Mouse (Mus musculus) hematopoietic stem cell, adult 5-6 weeks (primary cell): ENCODE results near the gene Cox20. TPM values are rescaled to one million over a fixed set of nuclear protein-coding genes. Genes with fewer than 3 reads are reported as not detected.
"Not testable (repeated sequence)": the region's sequence is repeated elsewhere in the genome, so short reads cannot be mapped to it uniquely, and the experiment has no call there.

ENCODE experiments used
- ATAC-seq, 2 experiments: fragments of 125-278 bp in 1 of 2; replicated peaks in 1 of 2; 2 replicates each; pipeline ENCODE4 v1.8.0; 2016 to 2017; ENCODE audit warnings: inconsistent platforms in 2 of 2, mild to moderate bottlenecking in 2 of 2, moderate number of reproducible peaks in 2 of 2, low read depth in 1 of 2, moderate TSS enrichment in 1 of 2; ENCODE audit not compliant: low FRiP score in 2 of 2, poor library complexity in 2 of 2, severe bottlenecking in 2 of 2, insufficient read depth in 1 of 2, low TSS enrichment in 1 of 2
- total RNA-seq: library from RNA; stranded (forward); fragments of 172-1452, 232-1000 nt; gene quantifications from 2 replicates; pipeline ENCODE4 v1.2.3, GENCODE M21; 2017

Gene Cox20
- total RNA-seq, 1 experiment from 2014 or later: 199 TPM

- ATAC-seq: peak; percentile 63 to 71
Measured at GRCm38 (mm10) chr1:178337551-178338317, 18.8 kb downstream of the Cox20 start, which contains the start of gene Hnrnpu. Gene Hnrnpu (minus strand): TSS chr1:178337797.

- ATAC-seq: no peak
Measured at GRCm38 (mm10) chr1:178338318-178338641, 19.4 kb downstream of the Cox20 start.

DNA sequence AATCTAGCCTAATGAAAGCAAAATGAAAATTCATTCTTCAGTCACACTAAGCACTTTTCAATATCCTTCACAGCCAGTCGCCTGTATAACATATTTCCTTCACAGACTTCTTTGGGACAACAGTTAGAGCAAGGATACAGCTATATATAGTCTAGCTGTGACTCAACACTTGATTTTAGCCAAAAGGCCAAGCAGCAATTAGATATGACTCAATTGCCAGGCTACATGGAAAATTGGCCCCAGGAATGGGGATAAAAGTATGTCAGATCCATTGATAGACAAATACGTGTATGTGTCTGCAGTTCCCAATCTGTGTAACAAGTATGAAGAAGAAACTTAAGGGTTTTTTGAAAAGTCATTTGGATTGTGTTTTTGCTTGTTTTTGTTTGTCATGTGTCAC is 21.3 kb downstream of the Cox20 start:
- no peak for ATAC-seq

DNA sequence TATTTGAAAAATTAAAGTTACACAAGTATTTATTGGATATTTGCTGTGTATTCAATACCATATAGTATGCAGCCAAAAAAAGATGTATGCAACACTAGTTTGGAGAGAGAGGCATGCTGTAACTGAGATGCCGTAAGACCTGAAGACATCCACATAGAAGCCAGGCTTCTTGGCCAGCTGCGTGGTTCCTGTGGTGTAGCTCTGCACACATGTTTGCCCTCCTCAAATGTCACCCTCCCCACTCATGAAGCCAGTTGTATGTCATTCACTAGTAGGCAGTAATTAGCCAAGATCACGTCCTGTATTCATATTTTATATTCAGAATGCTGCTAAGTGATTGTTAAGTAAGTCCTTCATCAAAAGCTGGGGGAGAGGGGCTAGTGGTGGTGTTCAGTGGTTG is 22.5 kb downstream of the Cox20 start:
- ATAC-seq: no peak

- peak in 1 of 2 experiments; percentile 24; a peak in 1 of 4 replicates for ATAC-seq
Measured at GRCm38 (mm10) chr1:178342063-178342462, 23.1 kb downstream of the Cox20 start.

DNA sequence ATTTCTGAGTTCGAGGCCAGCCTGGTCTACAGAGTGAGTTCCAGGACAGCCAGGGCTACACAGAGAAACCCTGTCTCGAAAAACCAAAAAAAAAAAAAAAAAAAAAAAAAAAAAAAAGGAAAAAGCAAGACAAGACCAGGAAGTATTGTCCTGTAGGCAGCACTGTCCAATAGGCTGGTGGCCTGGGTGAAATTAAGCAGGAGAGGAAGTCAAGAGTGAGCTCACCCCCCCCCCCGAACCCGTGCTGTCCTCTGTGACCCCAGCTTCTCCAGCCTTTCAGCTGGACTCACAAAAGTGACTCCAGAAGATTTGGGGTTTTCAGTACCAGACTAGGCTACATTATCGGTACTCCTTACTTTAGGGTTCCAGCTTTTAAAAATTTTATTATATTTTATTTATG is 23.7 kb downstream of the Cox20 start:
- ATAC-seq: no peak

- ATAC-seq: not testable (repeated sequence)
Measured at GRCm38 (mm10) chr1:178344071-178344805, 25.3 kb downstream of the Cox20 start.

GRCm38 (mm10) chr1:178350792-178351191 is 31.9 kb downstream of the Cox20 start:
- no peak for ATAC-seq

DNA sequence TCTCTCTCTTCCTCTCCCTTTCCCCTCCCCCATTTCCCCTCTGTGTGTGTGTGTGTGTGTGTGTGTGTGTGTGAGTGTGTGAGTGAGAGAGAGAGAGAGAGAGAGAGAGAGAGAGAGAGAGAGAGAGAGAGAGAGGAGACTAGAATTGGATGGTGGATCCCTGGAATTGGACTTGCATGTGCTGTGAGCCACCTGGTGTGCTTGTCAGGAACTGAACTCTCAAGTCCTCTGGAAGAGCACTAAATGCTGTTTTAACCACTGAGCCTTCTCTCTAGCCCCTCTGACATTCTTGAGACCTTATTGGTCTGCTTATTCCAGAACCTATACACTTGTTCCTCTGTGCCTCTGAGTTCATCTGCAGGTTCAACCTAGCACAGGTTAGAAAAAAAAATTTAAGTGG is 32.7 kb downstream of the Cox20 start:
- peak in 1 of 2 experiments; percentile 37; a peak in 3 of 4 replicates for ATAC-seq

DNA sequence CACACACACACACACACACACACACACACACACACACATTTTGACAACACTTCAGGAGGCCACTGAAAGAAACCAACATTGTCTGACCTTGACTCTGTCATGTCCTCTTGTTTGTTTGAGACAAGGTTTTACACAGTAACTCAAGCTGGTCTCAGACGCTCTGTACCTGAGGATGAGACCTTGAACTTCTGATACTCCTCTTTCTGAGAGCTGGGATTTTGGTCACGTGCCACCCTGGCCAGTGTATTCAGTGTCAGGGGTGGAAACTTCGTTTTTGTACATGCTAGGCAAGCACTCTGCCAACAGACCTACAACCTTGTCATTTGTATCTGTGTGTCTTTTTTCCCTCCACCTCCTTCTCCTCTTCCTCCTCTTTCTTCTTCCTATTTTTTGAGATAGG is 35.6 kb downstream of the Cox20 start:
- no peak for ATAC-seq

GRCm38 (mm10) chr1:178357776-178358710 is 39.1 kb downstream of the Cox20 start:
- no peak for ATAC-seq

GRCm38 (mm10) chr1:178360264-178360663 is 41.3 kb downstream of the Cox20 start:
- ATAC-seq: no peak

- ATAC-seq: no peak
Measured at GRCm38 (mm10) chr1:178360702-178361101, 41.8 kb downstream of the Cox20 start.

DNA sequence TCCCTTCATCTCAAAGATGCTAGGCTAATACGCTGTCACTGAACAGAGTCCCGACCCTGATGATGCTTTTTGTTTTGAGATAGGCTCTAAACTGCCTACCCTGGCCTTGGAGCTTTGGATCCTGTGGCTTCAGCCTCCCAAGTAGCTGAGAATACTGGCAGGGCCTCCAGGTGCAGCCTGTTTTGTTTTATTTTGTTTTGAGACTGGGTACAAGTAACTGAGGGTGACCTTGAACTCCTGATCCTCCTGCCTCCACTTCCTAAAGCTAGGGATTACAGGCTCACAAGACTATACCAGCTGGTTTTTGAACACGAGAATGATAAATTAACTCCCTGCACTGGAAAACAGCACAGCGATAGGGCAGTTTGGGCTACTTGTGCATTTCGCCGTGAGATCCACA is 46.2 kb downstream of the Cox20 start:
- ATAC-seq: no peak

DNA sequence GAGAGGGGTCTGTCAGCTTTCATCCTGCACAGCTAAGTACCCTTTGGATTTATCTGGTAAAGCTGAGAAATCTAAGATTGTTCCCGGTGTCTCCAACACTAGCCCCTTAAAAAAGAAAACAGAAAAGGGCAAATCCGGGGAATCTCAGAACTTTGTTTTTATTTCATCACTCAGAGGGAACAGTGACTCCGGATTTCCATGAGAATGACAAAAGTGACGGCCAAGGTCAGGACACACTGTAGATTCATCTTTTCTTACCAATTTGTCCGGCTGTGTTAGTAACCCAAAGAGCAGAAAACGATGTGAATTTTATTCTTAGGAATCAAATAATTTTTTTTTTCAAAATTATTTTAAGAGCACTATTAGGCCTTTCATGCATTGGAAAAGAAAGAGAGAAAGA is 49.2 kb downstream of the Cox20 start:
- no peak for ATAC-seq

DNA sequence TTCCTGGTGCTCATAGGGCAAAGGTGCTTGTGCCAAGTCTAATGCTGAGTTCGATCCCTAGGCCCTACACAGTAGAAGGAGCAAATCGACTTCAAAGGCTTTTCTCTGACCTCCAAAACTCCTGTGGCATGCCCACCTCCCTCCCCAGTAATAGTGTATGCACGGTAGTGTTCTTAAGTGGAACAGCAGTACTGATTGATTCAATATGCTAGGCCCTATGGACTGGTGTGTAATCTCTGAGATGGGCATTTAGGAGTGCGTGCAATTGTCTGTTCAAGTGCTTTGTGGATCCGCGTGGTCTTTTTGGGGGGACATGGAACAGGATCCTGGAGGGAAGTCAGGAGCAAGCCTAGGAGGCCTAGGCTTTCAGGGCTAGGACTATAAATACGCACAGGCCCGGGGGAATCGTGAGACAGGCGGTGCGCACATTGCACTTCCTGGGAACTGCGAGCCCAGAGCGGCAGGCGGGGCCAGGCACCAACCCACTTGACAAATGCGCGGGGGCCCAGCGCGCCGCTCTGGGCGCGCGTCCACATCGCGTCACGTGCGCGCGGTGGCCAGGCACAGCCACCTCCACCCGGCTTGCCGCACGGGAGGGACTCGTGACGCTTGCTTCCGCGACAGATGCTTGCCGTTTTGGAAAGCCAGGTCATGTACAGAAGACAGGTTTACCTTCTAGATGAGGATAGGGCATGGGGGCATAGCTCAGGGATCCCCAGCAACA is 49.8 kb downstream of the Cox20 start:
- peak; percentile 84 to 96 for ATAC-seq

- ATAC-seq: peak; percentile 67 to 76
Measured at GRCm38 (mm10) chr1:178369272-178369651, 50.3 kb downstream of the Cox20 start.
